ENCODE assay signal across 7 mouse cellular contexts in genomic region chr11:115812095-115812494, GRCm38 (mm10). TPM values are rescaled to one million over a fixed set of nuclear protein-coding genes. Genes with fewer than 3 reads are reported as not detected.
DNase-seq lines count a peak whose midpoint lies in the region; ATAC-seq and TF ChIP-seq lines count a peak whose summit lies in the region.

No protein-coding gene starts in this region.

- peaks cover 39% of the 10 kb centered on the region for H3K36me3 ChIP-seq in embryonic facial prominence, embryonic 13.5 days
- peaks cover 4% of the 10 kb centered on the region for H3K36me3 ChIP-seq in heart, embryonic 11.5 days (ENCODE audit: control insufficient read depth, insufficient read depth, low read length)
- H3K36me3 ChIP-seq in lung, postnatal 0 days (ENCODE audit: insufficient read depth, low read length) = no peaks in the 10 kb centered on the region

- peak overlapping the region; percentile 94 for H3K4me2 ChIP-seq in embryonic facial prominence, embryonic 13.5 days
- peak overlapping the region; percentile 91 for H3K4me2 ChIP-seq in heart, embryonic 11.5 days
- peak overlapping the region; percentile 95 for H3K4me2 ChIP-seq in lung, postnatal 0 days (replicated peaks; ENCODE audit: low read depth, low read length)

- peak overlapping the region; percentile 88 for H3K9ac ChIP-seq in embryonic facial prominence, embryonic 13.5 days
- H3K9ac ChIP-seq in heart, embryonic 11.5 days (ENCODE audit: low read depth, low read length) = peak overlapping the region; percentile 81
- peak overlapping the region; percentile 78 for H3K9ac ChIP-seq in lung, postnatal 0 days (replicated peaks; ENCODE audit: low read depth)

- H3K27me3 ChIP-seq in embryonic facial prominence, embryonic 13.5 days = no peaks in the 10 kb centered on the region
- H3K27me3 ChIP-seq in heart, embryonic 11.5 days (ENCODE audit: control insufficient read depth, insufficient read depth, low read length) = no peaks in the 10 kb centered on the region
- H3K27me3 ChIP-seq in lung, postnatal 0 days (replicated peaks; ENCODE audit: insufficient read depth, low read length) = no peaks in the 10 kb centered on the region

- peak; percentile 65 for DNase-seq in kidney, adult 9 months
- DNase-seq in lung, postnatal 0 days (ENCODE audit: low spot score) = peak; percentile 54
- DNase-seq in spleen, postnatal 4 days (ENCODE audit: low spot score in 2 of 2) = no peak
- no peak for DNase-seq in left cerebral cortex, adult 18-20 months (ENCODE audit: low spot score in 2 of 2)

- peaks cover 74% of the 10 kb centered on the region for H3K4me1 ChIP-seq in embryonic facial prominence, embryonic 13.5 days
- peaks cover 61% of the 10 kb centered on the region for H3K4me1 ChIP-seq in heart, embryonic 11.5 days (ENCODE audit: control insufficient read depth, insufficient read depth, low read length)
- peaks cover 35% of the 10 kb centered on the region; the same call in 1 of the 2 replicates for H3K4me1 ChIP-seq in lung, postnatal 0 days (ENCODE audit: insufficient read depth, low read depth, low read length)

- no peak for TF ChIP-seq EP300 in lung, postnatal 0 days (IDR thresholded peaks at IDR 0.05)

- ATAC-seq in embryonic facial prominence, embryonic 13.5 days (ENCODE audit: insufficient number of reproducible peaks, insufficient read depth, low FRiP score, low TSS enrichment, low read depth) = no peak
- no peak for ATAC-seq in heart, embryonic 11.5 days (replicated peaks; ENCODE audit: insufficient number of reproducible peaks, low FRiP score, low TSS enrichment)
- ATAC-seq in lung, postnatal 0 days = no peak
- no peak for ATAC-seq in frontal cortex, adult (ENCODE audit: low TSS enrichment)

- H3K4me3 ChIP-seq in embryonic facial prominence, embryonic 13.5 days = peak overlapping the region; percentile 95
- H3K4me3 ChIP-seq in heart, embryonic 11.5 days (ENCODE audit: low read depth, low read length) = peak overlapping the region; percentile 89
- H3K4me3 ChIP-seq in lung, postnatal 0 days (ENCODE audit: low read depth, low read length) = peak overlapping the region; percentile 81

- WGBS in embryonic facial prominence, embryonic 13.5 days = 29% methylated on average over 7 of the region's 7 CpGs
- WGBS in heart, embryonic 11.5 days (ENCODE audit: insufficient replicate concordance) = 24% methylated on average over 7 of the region's 7 CpGs
- 19% methylated on average over 7 of the region's 7 CpGs for WGBS in lung, postnatal 0 days

- peak overlapping the region; percentile 16; the same call in 1 of the 2 replicates for H3K27ac ChIP-seq in embryonic facial prominence, embryonic 13.5 days
- H3K27ac ChIP-seq in heart, embryonic 11.5 days (ENCODE audit: low read depth, low read length) = peak overlapping the region; percentile 82; the same call in 1 of the 2 replicates
- H3K27ac ChIP-seq in lung, postnatal 0 days (ENCODE audit: low read length) = peak overlapping the region; percentile 78

- no peak for TF ChIP-seq CTCF in lung, postnatal 0 days (IDR thresholded peaks at IDR 0.05)

- no peaks in the 10 kb centered on the region for H3K9me3 ChIP-seq in embryonic facial prominence, embryonic 13.5 days
- no peaks in the 10 kb centered on the region for H3K9me3 ChIP-seq in heart, embryonic 11.5 days (replicated peaks; ENCODE audit: control insufficient read depth, low read length)
- H3K9me3 ChIP-seq in lung, postnatal 0 days (ENCODE audit: low read length) = no peaks in the 10 kb centered on the region

RNA-seq across cellular contexts. Expression of gene Caskin2, which starts 1.3 kb away (rescaled TPM):
- 16.1 and 17.3 TPM in 2 replicates for polyA plus RNA-seq in embryonic facial prominence, embryonic 13.5 days (2015; fragmentation: Nextera tagmentation; extraction: Ambion mirVana)
- 17.4 and 18.1 TPM in 2 replicates for polyA plus RNA-seq in heart, embryonic 11.5 days (2014; fragmentation: Nextera tagmentation; extraction: Ambion mirVana)
- 17.5 and 17.9 TPM in 2 replicates for polyA plus RNA-seq in lung, postnatal 0 days (2015; fragmentation: Nextera tagmentation; extraction: Ambion mirVana)
- total RNA-seq in left cerebral cortex, adult 18-20 months (2021) = 10 to 100 TPM; 17.7 to 18.6 TPM

RNA-seq across cellular contexts. Expression of gene Tsen54, which starts 2.4 kb away (rescaled TPM):
- 31.3 and 34.6 TPM in 2 replicates for polyA plus RNA-seq in embryonic facial prominence, embryonic 13.5 days (2015; fragmentation: Nextera tagmentation; extraction: Ambion mirVana)
- 20.8 TPM in 2 replicates for polyA plus RNA-seq in heart, embryonic 11.5 days (2014; fragmentation: Nextera tagmentation; extraction: Ambion mirVana)
- 18.2 and 19.9 TPM in 2 replicates for polyA plus RNA-seq in lung, postnatal 0 days (2015; fragmentation: Nextera tagmentation; extraction: Ambion mirVana)
- total RNA-seq in left cerebral cortex, adult 18-20 months (2021) = 10 to 100 TPM; 14.0 to 14.5 TPM

RNA-seq across cellular contexts. Expression of gene Llgl2, which starts 11.8 kb away (rescaled TPM):
- 8.1 and 9.5 TPM in 2 replicates for polyA plus RNA-seq in embryonic facial prominence, embryonic 13.5 days (2015; fragmentation: Nextera tagmentation; extraction: Ambion mirVana)
- polyA plus RNA-seq in heart, embryonic 11.5 days (2014; fragmentation: Nextera tagmentation; extraction: Ambion mirVana) = 21.5 and 22.4 TPM in 2 replicates
- polyA plus RNA-seq in lung, postnatal 0 days (2015; fragmentation: Nextera tagmentation; extraction: Ambion mirVana) = 66.0 and 70.1 TPM in 2 replicates
- total RNA-seq in left cerebral cortex, adult 18-20 months (2021) = 1 to 10 TPM; 3.6 to 4.5 TPM

RNA-seq across cellular contexts. Expression of gene Myo15b, which starts 46.1 kb away (rescaled TPM):
- polyA plus RNA-seq in embryonic facial prominence, embryonic 13.5 days (2015; fragmentation: Nextera tagmentation; extraction: Ambion mirVana) = 0.67 and 1.0 TPM in 2 replicates
- polyA plus RNA-seq in heart, embryonic 11.5 days (2014; fragmentation: Nextera tagmentation; extraction: Ambion mirVana) = 0.06 and 0.39 TPM in 2 replicates
- 0.57 and 0.68 TPM in 2 replicates for polyA plus RNA-seq in lung, postnatal 0 days (2015; fragmentation: Nextera tagmentation; extraction: Ambion mirVana)
- total RNA-seq in left cerebral cortex, adult 18-20 months (2021) = under 1 TPM; 0.49 to 0.75 TPM

RNA-seq across cellular contexts. Expression of gene Tmem94, which starts 46.9 kb away (rescaled TPM):
- polyA plus RNA-seq in embryonic facial prominence, embryonic 13.5 days (2015; fragmentation: Nextera tagmentation; extraction: Ambion mirVana) = 24.8 and 24.9 TPM in 2 replicates
- 22.9 and 25.1 TPM in 2 replicates for polyA plus RNA-seq in heart, embryonic 11.5 days (2014; fragmentation: Nextera tagmentation; extraction: Ambion mirVana)
- polyA plus RNA-seq in lung, postnatal 0 days (2015; fragmentation: Nextera tagmentation; extraction: Ambion mirVana) = 17.0 and 19.4 TPM in 2 replicates
- 10 to 100 TPM; 62.9 to 65.2 TPM for total RNA-seq in left cerebral cortex, adult 18-20 months (2021)

Comparison
In these comparisons a context has a peak if more than half of its experiments do, and no peak if none do; other contexts are left out.
1. H3K27ac ChIP-seq: peak in every context shown above with its lines; median percentile 82 in heart, embryonic 11.5 days; 78 in lung, postnatal 0 days; 16 in embryonic facial prominence, embryonic 13.5 days.
2. DNase-seq: peak in kidney, adult 9 months (single experiment) and lung, postnatal 0 days (single experiment); none in spleen, postnatal 4 days (0 of 2) and left cerebral cortex, adult 18-20 months (0 of 2).
3. Peak in every context shown above with its lines, with median percentiles within 50 percentile points of each other: H3K4me2 ChIP-seq, H3K4me3 ChIP-seq and H3K9ac ChIP-seq.